In genomic region chr10:111226508-111226907, GRCm38 (mm10) we compare ENCODE assay signal across 9 mouse cellular contexts.
DNase-seq lines count a peak whose midpoint lies in the region; ATAC-seq and TF ChIP-seq lines count a peak whose summit lies in the region.
"Had no signal": no experiment of that assay in that cellular context is flagged by ENCODE, and none has a peak within 500 bp of the region (broad histone marks: within the 10 kb centered on the region; RNA-seq: fewer than 3 reads in every experiment).

No protein-coding gene starts in this region.

- no peak overlapping the region for H3K4me2 ChIP-seq in forebrain, embryonic 12.5 days
- no peak overlapping the region for H3K4me2 ChIP-seq in lung, embryonic 14.5 days
- H3K4me2 ChIP-seq: heart, embryonic 13.5 days had no signal

- H3K36me3 ChIP-seq in E14TG2a.4 (ENCODE audit: insufficient read depth, low read length), result no peaks in the 10 kb centered on the region
- H3K36me3 ChIP-seq in forebrain, embryonic 12.5 days (replicated peaks), result no peaks in the 10 kb centered on the region
- no peaks in the 10 kb centered on the region for H3K36me3 ChIP-seq in lung, embryonic 14.5 days (ENCODE audit: insufficient read depth)

- H3K9me3 ChIP-seq in E14TG2a.4 (ENCODE audit: low read length), result no peaks in the 10 kb centered on the region
- H3K9me3 ChIP-seq in forebrain, embryonic 12.5 days, result no peaks in the 10 kb centered on the region
- H3K9me3 ChIP-seq in lung, embryonic 14.5 days (ENCODE audit: low read depth, low read length), result no peaks in the 10 kb centered on the region
- H3K9me3 ChIP-seq: heart, embryonic 13.5 days had no signal

- H3K27ac ChIP-seq in forebrain, embryonic 12.5 days, result no peak overlapping the region
- no peak overlapping the region for H3K27ac ChIP-seq in layer of hippocampus, adult 2 months
- H3K27ac ChIP-seq in lung, embryonic 14.5 days (ENCODE audit: low read depth), result no peak overlapping the region
- H3K27ac ChIP-seq: heart, embryonic 13.5 days had no signal

- no peaks in the 10 kb centered on the region for H3K27me3 ChIP-seq in E14TG2a.4 (ENCODE audit: insufficient read depth, low read length)
- H3K27me3 ChIP-seq in forebrain, embryonic 12.5 days, result no peaks in the 10 kb centered on the region
- no peaks in the 10 kb centered on the region for H3K27me3 ChIP-seq in lung, embryonic 14.5 days (ENCODE audit: insufficient read depth, low read length)
- H3K27me3 ChIP-seq: heart, embryonic 13.5 days had no signal

- 26% methylated on average over 3 of the region's 3 CpGs for whole genome bisulfite sequencing in forebrain, embryonic 12.5 days
- WGBS in lung, embryonic 14.5 days, result 22% methylated on average over 3 of the region's 3 CpGs

- intact Hi-C loops in heart, postnatal 36 days (cut with DNase I), result loop anchor here (2.0 to 10.0 kb wide), 4 partner anchors 46 to 698 kb away; partner anchors contain the start of genes Bbs10 and Nap1l1

- peak; percentile 81 for DNase-seq in c-Kit-positive CD71-negative TER-119-negative erythroid progenitor cells, embryonic 14.5 days (ENCODE audit: low read depth)
- peak; percentile 89 to 96 for DNase-seq in heart, postnatal 36 days
- DNase-seq in layer of hippocampus, adult 2 months (ENCODE audit: low spot score in 2 of 2), result peak; percentile 86 to 93
- DNase-seq in lung, embryonic 14.5 days, result peak; percentile 95
- peak; percentile 73 for DNase-seq in ovary, adult 18-20 months (ENCODE audit: low spot score)
- DNase-seq in thymus, postnatal 0 days (ENCODE audit: low spot score), result peak; percentile 89

- ATAC-seq in forebrain, embryonic 12.5 days (ENCODE audit: low FRiP score), result peak; percentile 57; the same call in 1 of the 2 replicates
- ATAC-seq in lung, embryonic 14.5 days (ENCODE audit: insufficient read depth), result peak; percentile 70

- H3K9ac ChIP-seq in forebrain, embryonic 12.5 days, result no peak overlapping the region
- H3K9ac ChIP-seq in lung, embryonic 14.5 days, result no peak overlapping the region
- H3K9ac ChIP-seq: heart, embryonic 13.5 days had no signal

- no peak overlapping the region for H3K4me3 ChIP-seq in E14TG2a.4 (replicated peaks; ENCODE audit: low read length)
- no peak overlapping the region for H3K4me3 ChIP-seq in forebrain, embryonic 12.5 days (replicated peaks)
- H3K4me3 ChIP-seq in layer of hippocampus, adult 2 months, result no peak overlapping the region
- H3K4me3 ChIP-seq in lung, embryonic 14.5 days (ENCODE audit: low read depth, low read length), result no peak overlapping the region
- H3K4me3 ChIP-seq: heart, embryonic 13.5 days had no signal

- no peaks in the 10 kb centered on the region; the same call in 1 of the 2 replicates for H3K4me1 ChIP-seq in E14TG2a.4 (replicated peaks; ENCODE audit: low read depth, low read length)
- peaks cover 13% of the 10 kb centered on the region for H3K4me1 ChIP-seq in forebrain, embryonic 12.5 days
- no peaks in the 10 kb centered on the region for H3K4me1 ChIP-seq in lung, embryonic 14.5 days (ENCODE audit: insufficient read depth)

- TF ChIP-seq CTCF in E14TG2a.4 (conservative IDR thresholded peaks at IDR 0.05; ENCODE audit: low read length), result peak; percentile 92
- TF ChIP-seq CTCF in layer of hippocampus, adult 2 months (conservative IDR thresholded peaks at IDR 0.05), result peak; percentile 98
- TF ChIP-seq CTCF in lung, embryonic 14.5 days (IDR thresholded peaks at IDR 0.05; ENCODE audit: low read depth), result peak; percentile 94
